Mouse (Mus musculus) hematopoietic stem cell, adult 5-6 weeks (primary cell): ENCODE data around the gene Robo1. TPM values are rescaled to one million over a fixed set of nuclear protein-coding genes. Genes with fewer than 3 reads are reported as not detected.

Experiments
- ATAC-seq, 2 experiments: fragments of 125-278 bp in 1 of 2; replicated peaks in 1 of 2; 2 replicates each; pipeline ENCODE4 v1.8.0; 2016 to 2017; ENCODE audit warnings: inconsistent platforms in 2 of 2, mild to moderate bottlenecking in 2 of 2, moderate number of reproducible peaks in 2 of 2, low read depth in 1 of 2, moderate TSS enrichment in 1 of 2; ENCODE audit not compliant: low FRiP score in 2 of 2, poor library complexity in 2 of 2, severe bottlenecking in 2 of 2, insufficient read depth in 1 of 2, low TSS enrichment in 1 of 2
- total RNA-seq: library from RNA; stranded (forward); fragments of 172-1452, 232-1000 nt; gene quantifications from 2 replicates; pipeline ENCODE4 v1.2.3, GENCODE M21; 2017

Gene Robo1
- total RNA-seq, 1 experiment from 2014 or later: 0.40 TPM

- no peak for ATAC-seq
Measured at GRCm38 (mm10) chr16:73027692-73028091, 719.6 kb downstream of the Robo1 start.

- no peak for ATAC-seq
Measured at GRCm38 (mm10) chr16:73030999-73031398, 722.9 kb downstream of the Robo1 start.

- ATAC-seq: no peak
Measured at GRCm38 (mm10) chr16:73035210-73035985, 727.3 kb downstream of the Robo1 start.

- no peak for ATAC-seq
Measured at GRCm38 (mm10) chr16:73038552-73038951, 730.4 kb downstream of the Robo1 start.

GRCm38 (mm10) chr16:73062461-73062860 lies 754.4 kb downstream of the Robo1 start:
- ATAC-seq: no peak

GRCm38 (mm10) chr16:73067782-73068181 lies 759.7 kb downstream of the Robo1 start:
- ATAC-seq: no peak

GRCm38 (mm10) chr16:73072047-73072446 lies 763.9 kb downstream of the Robo1 start:
- no peak for ATAC-seq

GRCm38 (mm10) chr16:73072883-73073282 lies 764.8 kb downstream of the Robo1 start:
- ATAC-seq: no peak

GRCm38 (mm10) chr16:73082420-73082819 lies 774.3 kb downstream of the Robo1 start:
- no peak for ATAC-seq

GRCm38 (mm10) chr16:73083077-73083476 lies 775.0 kb downstream of the Robo1 start:
- no peak for ATAC-seq
